Mouse (Mus musculus): ENCODE data around the gene Slc25a54. TPM values are rescaled to one million over a fixed set of nuclear protein-coding genes. Genes with fewer than 3 reads are reported as not detected.

The Slc25a54 gene
- not detected for total RNA-seq (2021)
- long read RNA-seq, experiment 1: 0 reads
- long read RNA-seq, experiment 2: 0 reads

GRCm38 (mm10) chr3:109080169-109080568 lies at the start of gene Slc25a54:
Gene Slc25a54 (plus strand): TSS chr3:109080469.
- DNase-seq: no peak

- peak; percentile 16 for DNase-seq
Observed at GRCm38 (mm10) chr3:109030817-109031216, 49.5 kb upstream of the Slc25a54 start.

GRCm38 (mm10) chr3:109031626-109032025 lies 48.6 kb upstream of the Slc25a54 start:
- DNase-seq: no peak

- DNase-seq: no peak
Observed at GRCm38 (mm10) chr3:109032306-109032705, 48.0 kb upstream of the Slc25a54 start.

GRCm38 (mm10) chr3:109034411-109034810 lies 45.9 kb upstream of the Slc25a54 start:
- no peak for DNase-seq

GRCm38 (mm10) chr3:109040908-109041307 lies 39.4 kb upstream of the Slc25a54 start:
- DNase-seq: no peak

- DNase-seq: no peak
Observed at GRCm38 (mm10) chr3:109043395-109043794, 36.9 kb upstream of the Slc25a54 start.

GRCm38 (mm10) chr3:109046428-109046827 lies 33.8 kb upstream of the Slc25a54 start:
- no peak for DNase-seq

GRCm38 (mm10) chr3:109047707-109048283 lies 32.5 kb upstream of the Slc25a54 start:
- no peak for DNase-seq

- no peak for DNase-seq
Observed at GRCm38 (mm10) chr3:109051056-109051945, 29.0 kb upstream of the Slc25a54 start.

- DNase-seq: no peak
Observed at GRCm38 (mm10) chr3:109051946-109052331, 28.3 kb upstream of the Slc25a54 start.

- DNase-seq: no peak
Observed at GRCm38 (mm10) chr3:109059903-109060302, 20.4 kb upstream of the Slc25a54 start.

- no peak for DNase-seq
Observed at GRCm38 (mm10) chr3:109062391-109062790, 17.9 kb upstream of the Slc25a54 start.

- no peak for DNase-seq
Observed at GRCm38 (mm10) chr3:109062989-109063388, 17.3 kb upstream of the Slc25a54 start.

GRCm38 (mm10) chr3:109084418-109084817 lies 4.1 kb downstream of the Slc25a54 start:
- no peak for DNase-seq

- DNase-seq: no peak
Observed at GRCm38 (mm10) chr3:109088460-109088859, 8.2 kb downstream of the Slc25a54 start.

- no peak for DNase-seq
Observed at GRCm38 (mm10) chr3:109104702-109105101, 24.4 kb downstream of the Slc25a54 start.

GRCm38 (mm10) chr3:109117136-109117535 lies 36.9 kb downstream of the Slc25a54 start:
- no peak for DNase-seq

- DNase-seq: no peak
Observed at GRCm38 (mm10) chr3:109119562-109119961, 39.3 kb downstream of the Slc25a54 start.

- no peak for DNase-seq
Observed at GRCm38 (mm10) chr3:109119973-109120372, 39.7 kb downstream of the Slc25a54 start.

GRCm38 (mm10) chr3:109122641-109123530 lies 42.6 kb downstream of the Slc25a54 start, which contains the start of gene Slc25a24:
Gene Slc25a24 (plus strand): TSS chr3:109123149.
- DNase-seq: peak; percentile 62

GRCm38 (mm10) chr3:109123531-109123981 lies 43.3 kb downstream of the Slc25a54 start:
- peak; percentile 50 for DNase-seq

Measured in gastrocnemius, postnatal 10 days (tissue).